Mouse (Mus musculus) kidney, postnatal 0 days (tissue): Measurements from ENCODE around the gene Tmem236. TPM values are rescaled to one million over a fixed set of nuclear protein-coding genes. Genes with fewer than 3 reads are reported as not detected.
"Not testable (repeated sequence)": the region's sequence is repeated elsewhere in the genome, so short reads cannot be mapped to it uniquely, and the experiment has no call there.

ENCODE experiments used
- ATAC-seq: fragments of 200-750 bp; cut with Nextera tagmentation; replicated peaks from 2 replicates; pipeline ENCODE4 v1.8.0; 2017; ENCODE audit warnings: low read depth, moderate number of reproducible peaks, moderate TSS enrichment, moderate library complexity; ENCODE audit not compliant: low FRiP score
- DNase-seq: peaks from one replicate; pipeline ENCODE4 v3.0.0-alpha.2; 2016; ENCODE audit warnings: low spot score
- H3K27ac ChIP-seq: fragments of 300-500 bp; sonication (generic); 2 replicates; pipeline ENCODE4 v1.5.1; 2014; ENCODE audit warnings: mild to moderate bottlenecking
- H3K27me3 ChIP-seq: fragments of 300-500 bp; sonication (generic); 2 replicates; pipeline ENCODE4 v1.6.1; 2014; ENCODE audit warnings: low read length, mixed read lengths; ENCODE audit not compliant: insufficient read depth
- H3K36me3 ChIP-seq: fragments of 300-500 bp; sonication (generic); 2 replicates; pipeline ENCODE4 v1.6.1; 2014; ENCODE audit warnings: low read length, mixed read lengths; ENCODE audit not compliant: insufficient read depth
- H3K4me1 ChIP-seq: fragments of 300-500 bp; sonication (generic); replicated peaks from 2 replicates; pipeline ENCODE4 v1.6.1; 2014; ENCODE audit warnings: antibody characterized with exemption, low read length, mixed read lengths; ENCODE audit not compliant: insufficient read depth
- H3K4me2 ChIP-seq: fragments of 300-500 bp; sonication (generic); 2 replicates; pipeline ENCODE4 v1.6.1; 2014; ENCODE audit warnings: mild to moderate bottlenecking, low read length, moderate library complexity, mixed read lengths
- H3K4me3 ChIP-seq: fragments of 300-500 bp; sonication (generic); replicated peaks from 2 replicates; pipeline ENCODE4 v1.5.1; 2014; ENCODE audit warnings: low read depth, low read length
- H3K9ac ChIP-seq: fragments of 300-500 bp; sonication (generic); 2 replicates; pipeline ENCODE4 v1.6.1; 2014; ENCODE audit warnings: low read depth, low read length
- H3K9me3 ChIP-seq: fragments of 300-500 bp; sonication (generic); replicated peaks from 2 replicates; pipeline ENCODE4 v1.6.1; 2016; ENCODE audit warnings: low read length, inconsistent platforms, mixed read lengths
- CTCF ChIP-seq: IDR thresholded peaks from 2 replicates; pipeline ENCODE4 v1.5.1; 2016; ENCODE audit warnings: antibody characterized with exemption, low read depth, mild to moderate bottlenecking, moderate library complexity
- WGBS: fragments of 180-500 bp; shearing (Covaris S2); extraction: QIAGEN DNeasy Blood & Tissue Kit; methylation state at CpG from one replicate; pipeline ENCODE4 v1.1.7; 2014; 5-methylcytosine and 5-hydroxymethylcytosine counted together
- polyA plus RNA-seq: library from polyadenylated mRNA; unstranded; fragments of >200 nt; fragmentation: Nextera tagmentation; extraction: Ambion mirVana; gene quantifications from 2 replicates; pipeline ENCODE4 v1.2.1, GENCODE M21; 2015

The Tmem236 gene
- polyA plus RNA-seq, 1 experiment from 2014 or later: 0.16 TPM

DNA sequence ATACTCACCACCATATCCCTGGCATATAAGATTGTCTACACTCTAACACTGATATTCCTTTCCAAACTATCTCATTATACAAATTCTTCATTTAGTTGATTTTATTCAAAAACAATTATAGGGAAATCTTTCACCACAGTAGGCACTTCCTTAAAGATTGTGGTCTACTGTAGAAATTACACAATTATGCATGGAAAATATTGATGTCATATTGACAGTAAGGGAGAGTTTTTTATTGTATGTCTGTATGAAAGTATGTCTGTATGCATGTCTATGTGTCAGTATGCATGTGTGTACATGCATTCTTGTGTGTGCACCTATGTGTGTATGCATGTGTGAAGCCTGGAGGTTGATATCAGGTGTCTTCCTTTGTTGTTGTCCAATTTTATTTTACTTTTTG is 10.1 kb downstream of the Tmem236 start:
- Histone ChIP-seq H3K4me2 (no peak overlapping the region), H3K36me3 (no peaks in the 10 kb centered on the region), H3K9ac (no peak overlapping the region), H3K4me3 (no peak overlapping the region), H3K27ac (no peak overlapping the region), H3K27me3 (no peaks in the 10 kb centered on the region), H3K9me3 (no peaks in the 10 kb centered on the region), H3K4me1 (no peaks in the 10 kb centered on the region)
- DNase-seq: no peak
- no peak for TF ChIP-seq CTCF
- ATAC-seq: no peak

DNA sequence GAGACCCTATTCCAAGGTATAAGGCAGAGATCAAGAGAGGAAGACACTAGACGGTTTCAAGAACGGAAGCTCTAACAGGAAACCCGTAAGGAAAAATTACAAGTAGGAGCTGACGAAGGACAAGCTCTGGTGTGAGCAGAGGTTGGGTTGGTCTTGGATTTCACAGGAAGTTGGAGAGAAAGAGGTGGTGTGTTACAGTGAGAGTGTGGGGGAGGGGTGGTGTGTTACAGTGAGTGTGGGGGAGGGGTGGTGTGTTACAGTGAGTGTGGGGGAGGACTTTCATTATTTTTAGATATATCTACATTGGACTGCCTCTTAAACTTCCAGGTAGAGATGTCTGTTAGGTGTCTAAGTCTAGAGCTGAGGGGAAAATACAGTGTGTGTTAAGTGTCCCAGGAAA is 16.4 kb downstream of the Tmem236 start:
- no peaks in the 10 kb centered on the region for H3K36me3 ChIP-seq
- H3K27me3 ChIP-seq: no peaks in the 10 kb centered on the region
- TF ChIP-seq CTCF: no peak
- no peak overlapping the region for H3K27ac ChIP-seq
- no peak overlapping the region for H3K9ac ChIP-seq
- no peaks in the 10 kb centered on the region for H3K4me1 ChIP-seq
- DNase-seq (peak; percentile 19), ATAC-seq (no peak)
- no peak overlapping the region for H3K4me3 ChIP-seq
- no peaks in the 10 kb centered on the region for H3K9me3 ChIP-seq
- no peak overlapping the region for H3K4me2 ChIP-seq
- WGBS: 45% methylated on average over 4 of the region's 4 CpGs

DNA sequence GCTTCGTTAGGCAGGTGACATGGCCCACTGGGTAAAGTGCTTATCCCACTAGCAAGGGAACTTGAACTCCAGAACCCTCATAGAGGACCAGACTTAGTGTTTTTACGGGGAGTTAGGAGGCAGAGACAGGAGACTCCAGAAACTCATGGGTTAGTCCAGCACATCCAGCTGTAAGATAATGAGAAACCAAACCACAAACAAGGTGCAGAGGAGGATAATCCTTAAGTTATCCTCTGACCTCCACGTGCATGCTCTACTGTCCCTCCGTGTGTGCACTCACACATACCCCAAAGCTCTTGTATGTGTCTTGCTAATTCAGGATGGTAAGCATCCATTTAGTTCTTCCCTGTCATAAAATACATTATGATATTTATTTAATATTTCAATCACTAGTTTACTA is 17.3 kb downstream of the Tmem236 start:
- no peaks in the 10 kb centered on the region for H3K27me3 ChIP-seq
- no peak overlapping the region for H3K27ac ChIP-seq
- no peak for ATAC-seq
- H3K4me1 ChIP-seq: no peaks in the 10 kb centered on the region
- H3K4me2 ChIP-seq: no peak overlapping the region
- no peak for TF ChIP-seq CTCF
- no peak overlapping the region for H3K4me3 ChIP-seq
- no peak for DNase-seq
- H3K36me3 ChIP-seq: no peaks in the 10 kb centered on the region
- WGBS: 76% methylated on average over 4 of the region's 4 CpGs
- H3K9ac ChIP-seq: no peak overlapping the region
- no peaks in the 10 kb centered on the region for H3K9me3 ChIP-seq

DNA sequence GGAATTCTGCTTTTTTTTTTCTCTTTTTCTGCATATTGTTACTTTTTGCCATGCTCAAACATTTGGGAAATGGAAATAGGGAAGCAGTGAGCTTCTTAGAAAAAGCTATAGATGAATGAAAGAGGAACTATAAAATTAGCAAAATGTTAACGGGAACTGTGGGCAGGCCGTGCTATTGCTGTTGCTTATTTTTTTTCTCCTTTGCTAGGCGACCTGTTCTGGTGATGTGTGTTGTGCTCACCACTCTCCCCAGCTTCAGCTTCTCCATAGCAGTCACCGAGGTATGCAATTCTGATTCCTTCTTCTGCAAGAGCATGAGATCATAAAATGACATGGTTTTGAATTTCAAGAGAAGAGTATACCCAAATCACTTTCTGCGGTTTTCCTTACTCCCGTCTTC is 17.7 kb downstream of the Tmem236 start:
- Histone ChIP-seq H3K9ac (no peak overlapping the region), H3K27ac (no peak overlapping the region), H3K4me1 (no peaks in the 10 kb centered on the region), H3K9me3 (no peaks in the 10 kb centered on the region), H3K4me2 (no peak overlapping the region), H3K36me3 (no peaks in the 10 kb centered on the region), H3K4me3 (no peak overlapping the region), H3K27me3 (no peaks in the 10 kb centered on the region)
- DNase-seq: no peak
- no peak for TF ChIP-seq CTCF
- ATAC-seq: no peak
- WGBS: 74% methylated on average over 6 of the region's 6 CpGs

DNA sequence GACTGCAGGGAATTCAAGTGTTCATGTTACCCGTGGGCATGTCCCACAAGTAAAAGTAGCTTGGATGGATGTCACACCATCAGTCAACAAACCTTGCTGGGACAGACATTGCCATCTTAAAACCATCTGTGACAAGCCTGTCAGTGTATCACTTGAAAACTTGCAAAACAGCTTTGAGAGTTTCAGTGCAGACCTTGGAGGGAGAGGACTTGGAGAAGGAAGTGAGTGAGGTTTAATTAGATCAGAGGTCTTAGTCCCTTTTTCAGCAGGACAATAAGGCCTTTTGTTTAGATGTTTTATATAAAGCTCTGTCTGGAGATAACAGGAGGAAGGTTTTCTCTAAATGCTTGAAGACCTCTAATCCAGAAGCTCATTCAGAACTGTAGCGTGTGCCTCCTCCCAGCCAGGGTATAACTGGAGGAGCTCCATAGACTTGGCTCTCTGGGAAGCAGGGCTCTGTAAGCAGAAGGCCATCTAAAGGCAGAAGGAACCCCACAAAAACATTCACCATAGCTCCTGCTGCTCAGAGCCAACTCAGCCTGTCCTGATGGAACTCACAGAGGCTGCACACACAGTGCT is 24.1 kb downstream of the Tmem236 start:
- H3K4me3 ChIP-seq, H3K4me1 ChIP-seq, H3K27ac ChIP-seq, DNase-seq, ATAC-seq, H3K4me2 ChIP-seq, H3K27me3 ChIP-seq, H3K9ac ChIP-seq, H3K9me3 ChIP-seq, H3K36me3 ChIP-seq: not testable (repeated sequence)
- WGBS: no CpG with 5 or more reads among the region's 2 CpGs

DNA sequence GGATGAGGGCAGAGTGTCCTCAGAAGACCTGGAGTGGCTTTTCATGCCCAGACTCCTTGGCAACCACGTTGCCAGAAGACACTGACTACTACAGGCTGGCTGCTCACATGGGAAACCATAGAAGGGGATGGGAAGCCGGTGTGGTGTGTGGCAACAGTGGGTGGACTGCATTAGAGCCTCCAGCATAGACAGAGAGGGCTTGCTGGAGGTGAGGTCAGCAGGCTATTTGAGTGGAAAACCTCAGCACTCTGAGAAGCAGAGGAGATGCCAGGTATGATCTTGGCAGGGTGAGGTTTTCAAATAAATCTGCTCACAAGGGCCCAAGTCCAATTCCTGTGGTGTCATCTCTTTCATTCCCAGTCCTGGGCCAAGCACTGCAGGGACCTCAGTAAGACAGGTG is 25.3 kb downstream of the Tmem236 start:
- Histone ChIP-seq H3K27ac (no peak overlapping the region), H3K9ac (no peak overlapping the region), H3K4me1 (no peaks in the 10 kb centered on the region), H3K36me3 (no peaks in the 10 kb centered on the region), H3K9me3 (no peaks in the 10 kb centered on the region), H3K4me2 (no peak overlapping the region), H3K27me3 (no peaks in the 10 kb centered on the region), H3K4me3 (no peak overlapping the region)
- DNase-seq: no peak
- 35% methylated on average over 2 of the region's 2 CpGs for WGBS
- no peak for ATAC-seq
- no peak for TF ChIP-seq CTCF

DNA sequence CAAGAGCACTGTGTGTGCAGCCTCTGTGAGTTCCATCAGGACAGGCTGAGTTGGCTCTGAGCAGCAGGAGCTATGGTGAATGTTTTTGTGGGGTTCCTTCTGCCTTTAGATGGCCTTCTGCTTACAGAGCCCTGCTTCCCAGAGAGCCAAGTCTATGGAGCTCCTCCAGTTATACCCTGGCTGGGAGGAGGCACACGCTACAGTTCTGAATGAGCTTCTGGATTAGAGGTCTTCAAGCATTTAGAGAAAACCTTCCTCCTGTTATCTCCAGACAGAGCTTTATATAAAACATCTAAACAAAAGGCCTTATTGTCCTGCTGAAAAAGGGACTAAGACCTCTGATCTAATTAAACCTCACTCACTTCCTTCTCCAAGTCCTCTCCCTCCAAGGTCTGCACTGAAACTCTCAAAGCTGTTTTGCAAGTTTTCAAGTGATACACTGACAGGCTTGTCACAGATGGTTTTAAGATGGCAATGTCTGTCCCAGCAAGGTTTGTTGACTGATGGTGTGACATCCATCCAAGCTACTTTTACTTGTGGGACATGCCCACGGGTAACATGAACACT is 26.6 kb downstream of the Tmem236 start:
- WGBS: no CpG with 5 or more reads among the region's 2 CpGs
- H3K27me3 ChIP-seq, H3K9me3 ChIP-seq, H3K4me1 ChIP-seq, H3K36me3 ChIP-seq, ATAC-seq, H3K27ac ChIP-seq, H3K9ac ChIP-seq, H3K4me3 ChIP-seq, DNase-seq, H3K4me2 ChIP-seq: not testable (repeated sequence)
